Mouse (Mus musculus) liver, adult 2 months (tissue): ENCODE measurements around the gene Psma5.

Experiments used
- CTCF ChIP-seq: fragments of 200-500 bp; IDR thresholded peaks from 2 replicates; pipeline ENCODE4 v1.5.1; 2011; ENCODE audit warnings: low read depth, low read length, control low read depth
- POLR2A ChIP-seq: fragments of 200-500 bp; IDR thresholded peaks from 2 replicates; pipeline ENCODE4 v1.6.1; 2011; ENCODE audit warnings: low read length, control low read depth; ENCODE audit not compliant: insufficient read depth; ENCODE audit errors: extremely low read depth

DNA sequence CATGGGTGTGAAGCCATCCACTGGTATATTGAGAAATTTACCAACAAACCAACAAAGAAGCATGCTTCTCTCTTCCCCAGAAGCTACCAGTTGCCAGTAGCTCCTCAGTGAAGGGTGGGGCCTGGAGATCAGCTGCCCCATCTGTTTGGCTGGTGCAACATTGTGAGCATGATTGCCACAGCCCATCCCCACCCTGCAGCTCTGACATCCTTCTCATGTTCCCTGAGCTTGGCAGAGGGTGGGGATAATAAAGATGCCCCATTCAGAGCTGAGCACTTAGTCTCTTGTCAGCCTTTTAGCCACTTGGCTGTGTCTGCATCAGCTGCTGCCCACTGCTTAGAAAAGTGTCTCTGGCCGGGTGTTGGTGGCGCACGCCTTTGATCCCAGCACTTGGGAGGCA, 66.2 kb downstream of the Psma5 start:
- no peak for TF ChIP-seq CTCF
- TF ChIP-seq POLR2A = no peak
